Mouse (Mus musculus): Measurements from ENCODE around the gene Sema6d. TPM values are rescaled to one million over a fixed set of nuclear protein-coding genes. Genes with fewer than 3 reads are reported as not detected.
A peak's percentile ranks its signal among the peaks of the same experiment; 100 is the strongest.

Gene Sema6d
- polyA plus RNA-seq, 1 experiment from 2014 or later = 13.1 TPM

DNA sequence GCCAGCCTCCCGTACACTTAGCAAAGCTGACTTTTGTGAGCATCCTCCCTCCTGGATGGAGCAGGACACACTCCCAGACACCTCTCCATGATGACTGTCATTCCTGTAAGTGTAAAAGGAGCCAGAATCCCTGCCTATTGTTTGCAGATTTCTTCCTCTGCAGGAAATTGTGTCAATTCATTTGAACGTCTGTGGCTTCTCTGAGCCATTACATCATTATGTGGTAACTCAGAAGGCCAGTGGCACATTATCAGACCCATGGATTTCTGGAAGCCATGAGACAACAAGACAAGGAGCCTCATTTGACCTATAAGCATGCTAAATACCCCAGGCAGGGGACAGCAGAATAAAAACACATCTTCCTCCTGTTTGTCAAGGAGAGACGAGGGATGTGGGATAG lies 327.0 kb downstream of the Sema6d start:
- no peaks in the 10 kb centered on the region for H3K36me3 ChIP-seq
- 66% methylated on average over 3 of the region's 3 CpGs for WGBS
- no peaks in the 10 kb centered on the region for H3K27me3 ChIP-seq
- H3K9ac ChIP-seq = no peak overlapping the region
- no peaks in the 10 kb centered on the region for H3K4me1 ChIP-seq
- ATAC-seq (ENCODE audit: insufficient number of reproducible peaks, low FRiP score, low TSS enrichment, low read depth) = no peak
- no peak overlapping the region for H3K4me2 ChIP-seq
- H3K4me3 ChIP-seq = no peak overlapping the region
- H3K9me3 ChIP-seq = no peaks in the 10 kb centered on the region
- H3K27ac ChIP-seq = no peak overlapping the region

- no peaks in the 10 kb centered on the region for H3K4me1 ChIP-seq
- H3K4me2 ChIP-seq = no peak overlapping the region
- no peaks in the 10 kb centered on the region for H3K9me3 ChIP-seq
- H3K9ac ChIP-seq = no peak overlapping the region
- WGBS = 92% methylated on average over 2 of the region's 2 CpGs
- H3K36me3 ChIP-seq = no peaks in the 10 kb centered on the region
- ATAC-seq (ENCODE audit: insufficient number of reproducible peaks, low FRiP score, low TSS enrichment, low read depth) = no peak
- H3K27me3 ChIP-seq = no peaks in the 10 kb centered on the region
- H3K4me3 ChIP-seq = no peak overlapping the region
- H3K27ac ChIP-seq = no peak overlapping the region
Measured at GRCm38 (mm10) chr2:124418319-124418718, 328.6 kb downstream of the Sema6d start.

DNA sequence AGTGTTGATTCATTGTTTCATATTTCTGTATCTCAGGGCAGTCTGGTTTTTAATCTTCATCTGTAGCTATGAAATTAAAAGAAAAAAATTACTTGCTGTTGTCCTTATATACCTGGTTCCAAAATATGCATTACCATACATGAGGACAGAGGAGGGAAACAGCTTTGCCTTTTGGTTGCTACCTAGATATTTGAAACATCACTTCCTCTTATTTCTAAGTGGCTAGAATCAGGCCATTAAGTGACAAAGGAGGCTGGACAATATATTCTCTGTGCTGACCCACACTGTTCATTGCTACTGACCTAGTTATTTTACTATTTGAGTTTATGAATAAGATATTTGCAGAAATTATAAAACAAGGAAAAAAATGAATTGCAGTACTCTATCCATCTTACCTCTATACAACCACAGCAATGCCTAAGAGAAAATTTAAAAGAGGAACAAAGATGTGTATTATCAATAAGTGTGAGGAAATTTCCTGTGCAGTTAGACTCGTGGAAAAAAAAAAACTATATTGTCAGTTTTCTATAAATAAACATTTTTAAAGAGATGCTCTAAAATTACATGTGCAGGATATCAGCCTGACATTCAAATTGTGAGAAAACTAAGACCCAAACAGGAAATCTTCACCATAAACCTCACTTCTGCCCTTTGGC lies 330.5 kb downstream of the Sema6d start:
- Histone ChIP-seq H3K4me3 (no peak overlapping the region), H3K9me3 (no peaks in the 10 kb centered on the region), H3K27me3 (no peaks in the 10 kb centered on the region), H3K4me2 (no peak overlapping the region), H3K9ac (no peak overlapping the region), H3K36me3 (no peaks in the 10 kb centered on the region), H3K4me1 (no peaks in the 10 kb centered on the region), H3K27ac (no peak overlapping the region)
- ATAC-seq (ENCODE audit: insufficient number of reproducible peaks, low FRiP score, low TSS enrichment, low read depth) = no peak
- 48% methylated on average over 1 of the region's 1 CpGs for WGBS

- H3K27ac ChIP-seq = no peak overlapping the region
- WGBS = 57% methylated on average over 5 of the region's 5 CpGs
- H3K4me2 ChIP-seq = no peak overlapping the region
- H3K9ac ChIP-seq = no peak overlapping the region
- H3K36me3 ChIP-seq = no peaks in the 10 kb centered on the region
- H3K4me3 ChIP-seq = no peak overlapping the region
- no peak for ATAC-seq (ENCODE audit: insufficient number of reproducible peaks, low FRiP score, low TSS enrichment, low read depth)
- no peaks in the 10 kb centered on the region for H3K4me1 ChIP-seq
- H3K27me3 ChIP-seq = no peaks in the 10 kb centered on the region
- H3K9me3 ChIP-seq = no peaks in the 10 kb centered on the region
Measured at GRCm38 (mm10) chr2:124429744-124430143, 340.0 kb downstream of the Sema6d start.

GRCm38 (mm10) chr2:124430708-124431107 lies 340.9 kb downstream of the Sema6d start:
- no peak overlapping the region for H3K9ac ChIP-seq
- no peaks in the 10 kb centered on the region for H3K36me3 ChIP-seq
- no peak overlapping the region for H3K27ac ChIP-seq
- WGBS = 86% methylated on average over 3 of the region's 3 CpGs
- peaks cover 9% of the 10 kb centered on the region for H3K4me1 ChIP-seq
- no peaks in the 10 kb centered on the region for H3K9me3 ChIP-seq
- H3K27me3 ChIP-seq = no peaks in the 10 kb centered on the region
- no peak overlapping the region for H3K4me2 ChIP-seq
- no peak overlapping the region for H3K4me3 ChIP-seq
- no peak for ATAC-seq (ENCODE audit: insufficient number of reproducible peaks, low FRiP score, low TSS enrichment, low read depth)

- peak overlapping the region; percentile 50 for H3K27ac ChIP-seq
- H3K36me3 ChIP-seq = no peaks in the 10 kb centered on the region
- WGBS = 37% methylated on average over 12 of the region's 12 CpGs
- H3K4me1 ChIP-seq = peaks cover 15% of the 10 kb centered on the region
- no peak overlapping the region for H3K4me3 ChIP-seq
- H3K4me2 ChIP-seq = 0 out of 2 replicates have a peak overlapping the region, but pooled peaks have one; percentile 10
- H3K9me3 ChIP-seq = no peaks in the 10 kb centered on the region
- H3K9ac ChIP-seq = no peak overlapping the region
- ATAC-seq (ENCODE audit: insufficient number of reproducible peaks, low FRiP score, low TSS enrichment, low read depth) = peak; percentile 72
- no peaks in the 10 kb centered on the region; the same call in 1 of the 2 replicates for H3K27me3 ChIP-seq
Measured at GRCm38 (mm10) chr2:124435382-124436002, 345.7 kb downstream of the Sema6d start.

DNA sequence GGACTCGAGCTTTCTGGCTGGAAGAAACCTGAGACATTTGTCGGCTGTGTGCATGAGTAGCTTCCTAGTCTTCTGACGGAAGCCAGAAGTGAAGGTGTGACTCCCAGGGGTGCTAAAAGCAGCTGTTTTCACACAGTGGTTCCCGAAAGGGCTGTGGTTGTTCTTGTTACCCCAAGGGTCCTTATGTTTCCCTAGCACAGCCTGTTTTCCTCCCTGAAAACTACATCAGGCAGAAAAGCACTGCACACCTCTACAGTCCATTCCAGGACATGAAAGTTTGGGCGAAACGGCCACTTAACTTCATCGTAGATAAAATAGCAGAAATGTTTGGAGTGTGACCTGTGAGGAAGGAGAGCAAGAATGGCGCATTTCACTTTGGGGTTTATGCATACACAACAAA lies 346.9 kb downstream of the Sema6d start:
- H3K27ac ChIP-seq = no peak overlapping the region
- no peak overlapping the region for H3K4me2 ChIP-seq
- 40% methylated on average over 8 of the region's 8 CpGs for WGBS
- no peak overlapping the region for H3K9ac ChIP-seq
- no peak overlapping the region for H3K4me3 ChIP-seq
- peaks cover 15% of the 10 kb centered on the region for H3K4me1 ChIP-seq
- no peaks in the 10 kb centered on the region for H3K36me3 ChIP-seq
- no peaks in the 10 kb centered on the region; the same call in 1 of the 2 replicates for H3K27me3 ChIP-seq
- no peaks in the 10 kb centered on the region for H3K9me3 ChIP-seq
- ATAC-seq (ENCODE audit: insufficient number of reproducible peaks, low FRiP score, low TSS enrichment, low read depth) = no peak

DNA sequence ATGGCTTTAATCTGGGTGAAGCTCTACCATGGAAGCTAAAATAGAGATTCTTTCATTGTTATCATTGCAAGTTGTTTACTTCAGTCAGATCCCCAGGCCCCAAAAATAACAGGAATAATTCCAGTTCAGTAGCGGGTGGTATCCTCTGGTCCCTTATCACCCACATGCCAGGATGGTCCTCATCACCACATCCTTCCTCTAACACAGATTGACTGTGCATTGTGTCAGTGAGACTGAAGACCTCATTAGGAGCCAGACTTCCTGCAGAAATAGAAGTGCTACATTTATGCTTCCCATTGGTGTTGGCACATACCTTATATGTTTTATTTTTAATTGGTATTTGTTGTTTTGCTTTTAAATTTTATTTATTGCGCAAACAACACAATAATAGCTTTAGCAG lies 354.4 kb downstream of the Sema6d start:
- H3K27ac ChIP-seq = no peak overlapping the region
- 84% methylated on average over 2 of the region's 2 CpGs for WGBS
- no peak for ATAC-seq (ENCODE audit: insufficient number of reproducible peaks, low FRiP score, low TSS enrichment, low read depth)

DNA sequence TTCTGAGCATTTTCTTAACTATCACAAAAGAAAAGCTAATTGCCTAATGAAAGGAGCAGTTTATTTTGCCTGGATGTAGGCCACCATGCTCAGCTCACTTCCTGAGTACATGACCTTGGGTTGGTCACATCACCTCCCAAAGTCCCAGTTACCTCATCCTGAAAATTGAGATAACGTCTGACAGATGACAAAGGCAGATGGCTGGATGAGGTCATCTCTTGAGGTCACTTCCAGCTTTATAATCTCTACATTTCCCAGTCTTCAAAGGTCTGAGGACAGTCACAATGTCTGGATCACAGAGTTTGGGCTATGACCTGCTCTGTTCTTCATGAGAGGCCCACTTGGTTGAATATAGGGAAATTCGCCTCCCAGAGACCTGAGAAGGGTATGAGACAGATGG lies 366.1 kb downstream of the Sema6d start:
- WGBS = 70% methylated on average over 2 of the region's 2 CpGs
- Histone ChIP-seq H3K27me3 (no peaks in the 10 kb centered on the region), H3K4me1 (no peaks in the 10 kb centered on the region)

More for the DNA sequence above, 354.4 kb downstream of the Sema6d start:
- Histone ChIP-seq H3K4me1 (no peaks in the 10 kb centered on the region), H3K9ac (no peak overlapping the region), H3K36me3 (no peaks in the 10 kb centered on the region), H3K27me3 (0 out of 2 replicates have a peak, but pooled peaks cover 2% of the 10 kb centered on the region), H3K9me3 (no peaks in the 10 kb centered on the region), H3K4me2 (no peak overlapping the region), H3K4me3 (no peak overlapping the region)

GRCm38 (mm10) chr2:124456999-124457398 lies 367.2 kb downstream of the Sema6d start:
- no peaks in the 10 kb centered on the region for H3K9me3 ChIP-seq
- H3K9ac ChIP-seq = no peak overlapping the region
- no peak for ATAC-seq (ENCODE audit: insufficient number of reproducible peaks, low FRiP score, low TSS enrichment, low read depth)

More for the DNA sequence above, 366.1 kb downstream of the Sema6d start:
- Histone ChIP-seq H3K4me2 (no peak overlapping the region), H3K9ac (no peak overlapping the region), H3K36me3 (no peaks in the 10 kb centered on the region), H3K9me3 (no peaks in the 10 kb centered on the region), H3K27ac (no peak overlapping the region), H3K4me3 (no peak overlapping the region)
- ATAC-seq (ENCODE audit: insufficient number of reproducible peaks, low FRiP score, low TSS enrichment, low read depth) = no peak

DNA sequence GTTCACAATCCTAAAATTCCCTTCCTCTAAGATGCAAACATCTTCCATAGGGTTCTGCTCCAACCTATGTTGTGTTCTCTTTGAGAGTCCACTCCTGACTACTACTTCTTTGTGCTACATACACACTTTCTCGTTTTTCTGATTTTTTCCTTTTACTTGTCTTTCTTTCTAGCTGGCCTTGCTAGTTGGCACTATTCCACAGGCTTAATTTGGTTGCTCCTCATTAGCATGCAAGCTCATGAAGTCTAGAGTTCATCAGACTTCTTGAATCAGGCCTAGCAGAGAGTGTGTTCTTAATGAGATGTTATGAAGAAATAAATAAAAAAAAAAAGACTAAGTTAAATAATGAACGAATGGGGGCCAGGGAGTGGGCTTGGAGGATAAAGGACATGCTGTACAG lies 368.3 kb downstream of the Sema6d start:
- Histone ChIP-seq H3K4me2 (no peak overlapping the region), H3K36me3 (no peaks in the 10 kb centered on the region), H3K9ac (no peak overlapping the region), H3K4me1 (no peaks in the 10 kb centered on the region; the same call in 1 of the 2 replicates), H3K4me3 (no peak overlapping the region), H3K27ac (no peak overlapping the region), H3K9me3 (no peaks in the 10 kb centered on the region), H3K27me3 (no peaks in the 10 kb centered on the region)
- ATAC-seq (ENCODE audit: insufficient number of reproducible peaks, low FRiP score, low TSS enrichment, low read depth) = no peak
- WGBS = 70% methylated on average over 2 of the region's 2 CpGs

More at GRCm38 (mm10) chr2:124456999-124457398, 367.2 kb downstream of the Sema6d start:
- H3K36me3 ChIP-seq = no peaks in the 10 kb centered on the region
- H3K27me3 ChIP-seq = no peaks in the 10 kb centered on the region
- no peak overlapping the region for H3K4me3 ChIP-seq
- no peak overlapping the region for H3K27ac ChIP-seq
- WGBS = 93% methylated on average over 4 of the region's 4 CpGs
- no peak overlapping the region for H3K4me2 ChIP-seq
- no peaks in the 10 kb centered on the region; the same call in 1 of the 2 replicates for H3K4me1 ChIP-seq

GRCm38 (mm10) chr2:124460956-124461355 lies 371.2 kb downstream of the Sema6d start:
- Histone ChIP-seq H3K4me2 (no peak overlapping the region), H3K27me3 (no peaks in the 10 kb centered on the region), H3K4me3 (no peak overlapping the region), H3K9ac (no peak overlapping the region), H3K27ac (peak overlapping the region; percentile 9; the same call in 1 of the 2 replicates), H3K36me3 (no peaks in the 10 kb centered on the region), H3K4me1 (no peaks in the 10 kb centered on the region; the same call in 1 of the 2 replicates), H3K9me3 (no peaks in the 10 kb centered on the region)
- ATAC-seq (ENCODE audit: insufficient number of reproducible peaks, low FRiP score, low TSS enrichment, low read depth) = no peak
- 18% methylated on average over 2 of the region's 2 CpGs for WGBS
